Mouse (Mus musculus) neural tube, embryonic 13.5 days (tissue): Measurements from ENCODE around the gene Nos1ap. TPM values are rescaled to one million over a fixed set of nuclear protein-coding genes. Genes with fewer than 3 reads are reported as not detected.

Experiments
- ATAC-seq: fragments of 200-750 bp; cut with Nextera tagmentation; 2 replicates; pipeline ENCODE4 v1.8.0; 2017; ENCODE audit warnings: low read depth, mild to moderate bottlenecking, moderate TSS enrichment, moderate library complexity
- H3K27ac ChIP-seq: fragments of 300-500 bp; sonication (generic); replicated peaks from 2 replicates; pipeline ENCODE4 v1.5.1; 2015; ENCODE audit warnings: moderate library complexity, mild to moderate bottlenecking, inconsistent platforms
- H3K27me3 ChIP-seq: fragments of 300-500 bp; sonication (generic); 2 replicates; pipeline ENCODE4 v1.6.1; 2015; ENCODE audit warnings: mild to moderate bottlenecking, inconsistent platforms
- H3K36me3 ChIP-seq: fragments of 300-500 bp; sonication (generic); 2 replicates; pipeline ENCODE4 v1.6.1; 2015; ENCODE audit warnings: mild to moderate bottlenecking, inconsistent platforms
- H3K4me1 ChIP-seq: fragments of 300-500 bp; sonication (generic); replicated peaks from 2 replicates; pipeline ENCODE4 v1.6.1; 2015; ENCODE audit warnings: inconsistent platforms
- H3K4me2 ChIP-seq: fragments of 300-500 bp; sonication (generic); 2 replicates; pipeline ENCODE4 v1.6.1; 2015; ENCODE audit warnings: inconsistent platforms, mild to moderate bottlenecking, moderate library complexity
- H3K4me3 ChIP-seq: fragments of 300-500 bp; sonication (generic); 2 replicates; pipeline ENCODE4 v1.5.1; 2015; ENCODE audit warnings: mild to moderate bottlenecking, inconsistent platforms
- H3K9ac ChIP-seq: fragments of 300-500 bp; sonication (generic); 2 replicates; pipeline ENCODE4 v1.6.1; 2015; ENCODE audit warnings: moderate library complexity, mild to moderate bottlenecking, inconsistent platforms
- H3K9me3 ChIP-seq: fragments of 300-500 bp; sonication (generic); 2 replicates; pipeline ENCODE4 v1.6.1; 2016; ENCODE audit warnings: inconsistent platforms
- WGBS: fragments of 180-500 bp; shearing (Covaris S2); methylation state at CpG from one replicate; pipeline ENCODE4 v1.1.7; 2015; 5-methylcytosine and 5-hydroxymethylcytosine counted together
- polyA plus RNA-seq: library from polyadenylated mRNA; unstranded; fragments of >200 nt; fragmentation: Nextera tagmentation; extraction: Ambion mirVana; gene quantifications from 2 replicates; pipeline ENCODE4 v1.2.1, GENCODE M21; 2015

Nos1ap gene
- polyA plus RNA-seq, 1 experiment from 2014 or later = 17.6 TPM

GRCm38 (mm10) chr1:170440367-170440766, 149.3 kb downstream of the Nos1ap start:
- 90% methylated on average over 10 of the region's 10 CpGs for WGBS
- Histone ChIP-seq H3K36me3 (no peaks in the 10 kb centered on the region), H3K4me3 (no peak overlapping the region), H3K4me2 (no peak overlapping the region), H3K27ac (no peak overlapping the region), H3K9ac (no peak overlapping the region), H3K27me3 (peaks cover 6% of the 10 kb centered on the region; the same call in 1 of the 2 replicates), H3K9me3 (no peaks in the 10 kb centered on the region), H3K4me1 (peaks cover 14% of the 10 kb centered on the region; the same call in 1 of the 2 replicates)
- no peak for ATAC-seq

DNA sequence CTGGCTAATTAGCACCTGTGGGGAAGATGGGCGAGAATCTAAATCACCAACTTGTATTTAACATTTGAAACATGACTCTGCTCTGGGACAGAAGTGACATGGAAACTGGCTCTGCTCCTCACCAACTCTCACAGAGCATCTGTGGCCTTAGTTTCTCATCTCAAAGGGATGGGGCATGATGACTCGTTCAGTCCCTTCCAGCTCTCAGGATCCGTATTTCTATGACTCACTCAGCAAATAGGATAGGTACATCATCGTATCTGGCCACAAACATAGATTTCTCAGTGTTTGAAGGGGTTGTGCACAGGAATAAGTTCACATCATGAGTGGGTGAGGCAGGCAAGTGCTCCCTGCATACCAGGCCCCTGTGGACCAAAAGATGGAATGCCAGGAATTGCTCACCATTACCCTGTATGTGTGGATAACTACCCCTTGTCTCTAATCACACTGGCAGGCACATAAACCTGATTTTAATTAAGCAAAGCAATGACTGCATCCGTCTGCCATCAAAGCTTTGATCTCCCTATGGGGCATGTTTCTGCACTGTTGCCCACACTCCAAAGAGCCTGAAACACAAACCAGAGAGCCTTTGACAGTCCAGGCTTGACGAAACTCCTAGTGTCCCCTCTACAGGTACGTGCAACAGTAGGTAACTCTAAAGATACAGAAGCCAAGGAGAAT, 151.1 kb downstream of the Nos1ap start:
- H3K9ac ChIP-seq = no peak overlapping the region
- H3K27me3 ChIP-seq = no peaks in the 10 kb centered on the region
- WGBS = 67% methylated on average over 7 of the region's 7 CpGs
- H3K4me3 ChIP-seq = no peak overlapping the region
- no peaks in the 10 kb centered on the region for H3K9me3 ChIP-seq
- H3K27ac ChIP-seq = 0 out of 2 replicates have a peak overlapping the region, but pooled peaks have one; percentile 18
- ATAC-seq = peak; percentile 69; the same call in 1 of the 2 replicates
- no peaks in the 10 kb centered on the region for H3K36me3 ChIP-seq
- H3K4me2 ChIP-seq = no peak overlapping the region
- peaks cover 14% of the 10 kb centered on the region; the same call in 1 of the 2 replicates for H3K4me1 ChIP-seq

GRCm38 (mm10) chr1:170434146-170434545, 155.5 kb downstream of the Nos1ap start:
- Histone ChIP-seq H3K4me1 (peaks cover 22% of the 10 kb centered on the region), H3K9me3 (no peaks in the 10 kb centered on the region), H3K27ac (no peak overlapping the region), H3K9ac (no peak overlapping the region), H3K4me3 (no peak overlapping the region), H3K27me3 (no peaks in the 10 kb centered on the region), H3K36me3 (no peaks in the 10 kb centered on the region), H3K4me2 (no peak overlapping the region)
- ATAC-seq = no peak
- WGBS = 89% methylated on average over 4 of the region's 4 CpGs

DNA sequence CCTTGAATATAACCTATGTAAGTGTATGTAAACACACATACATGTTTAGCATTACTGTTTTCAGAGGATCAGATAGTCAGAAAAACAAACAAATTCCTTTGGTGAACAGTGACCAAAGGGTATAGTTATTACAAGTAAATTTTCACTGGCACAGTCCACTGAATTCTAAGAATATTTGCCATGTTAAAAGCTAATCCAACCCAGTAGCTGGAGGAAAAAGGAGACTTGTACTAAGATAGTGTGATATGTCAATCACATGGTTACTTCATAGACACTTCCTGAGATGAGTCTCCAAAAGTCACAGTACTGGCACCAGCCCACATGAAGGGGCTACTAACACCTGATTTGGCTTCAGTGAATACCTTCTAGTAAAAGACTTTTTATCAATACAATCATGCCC, 156.0 kb downstream of the Nos1ap start:
- H3K9me3 ChIP-seq = no peaks in the 10 kb centered on the region
- no peaks in the 10 kb centered on the region for H3K36me3 ChIP-seq
- H3K27ac ChIP-seq = no peak overlapping the region
- no peak for ATAC-seq
- no peak overlapping the region for H3K4me2 ChIP-seq
- no peak overlapping the region for H3K9ac ChIP-seq
- no peak overlapping the region for H3K4me3 ChIP-seq
- peaks cover 18% of the 10 kb centered on the region for H3K4me1 ChIP-seq
- H3K27me3 ChIP-seq = no peaks in the 10 kb centered on the region

DNA sequence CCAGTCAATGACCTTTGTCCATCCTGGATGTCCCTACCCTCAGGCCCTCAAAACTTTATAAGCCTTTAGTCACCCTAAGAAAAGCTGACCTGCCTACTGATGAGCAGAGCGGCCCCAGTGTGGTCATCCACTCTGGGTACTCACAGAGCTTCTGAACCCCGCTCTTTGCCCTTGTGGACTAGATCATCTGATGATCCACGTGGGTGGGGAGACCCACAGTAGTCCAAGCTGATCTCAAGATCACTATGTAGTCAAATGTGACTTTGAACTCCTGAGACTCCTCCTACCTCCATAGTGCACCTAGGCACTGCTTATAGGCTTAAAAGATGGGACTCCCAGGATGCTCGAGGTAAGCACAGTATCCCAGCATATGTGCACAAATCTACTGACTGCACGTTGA, 157.4 kb downstream of the Nos1ap start:
- Histone ChIP-seq H3K9me3 (no peaks in the 10 kb centered on the region), H3K27ac (no peak overlapping the region), H3K4me3 (no peak overlapping the region), H3K4me2 (no peak overlapping the region), H3K4me1 (peaks cover 9% of the 10 kb centered on the region), H3K9ac (no peak overlapping the region), H3K27me3 (no peaks in the 10 kb centered on the region), H3K36me3 (no peaks in the 10 kb centered on the region)
- 91% methylated on average over 5 of the region's 5 CpGs for WGBS
- ATAC-seq = no peak

DNA sequence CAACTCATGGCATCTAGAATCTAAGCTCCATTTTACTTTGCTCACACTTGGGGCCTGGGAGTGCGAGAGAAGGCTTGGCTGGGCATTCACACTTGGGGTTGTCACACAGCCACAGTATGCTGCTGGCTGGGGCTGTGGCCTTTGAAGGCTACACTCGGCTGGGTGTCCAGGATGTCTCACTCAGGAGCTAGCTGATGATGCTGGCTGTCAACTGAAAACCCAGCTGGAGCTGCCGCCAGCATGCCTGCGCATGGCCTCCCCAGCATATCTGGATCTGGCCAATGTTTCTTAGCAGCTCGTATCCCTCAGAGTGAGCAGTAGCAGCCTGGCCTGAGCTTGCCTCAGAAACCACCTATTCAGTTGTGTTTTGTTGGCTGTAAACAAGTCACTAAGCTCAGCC, 158.3 kb downstream of the Nos1ap start:
- no peak overlapping the region for H3K4me3 ChIP-seq
- H3K4me1 ChIP-seq = peaks cover 9% of the 10 kb centered on the region
- no peak overlapping the region for H3K27ac ChIP-seq
- no peaks in the 10 kb centered on the region for H3K9me3 ChIP-seq
- H3K4me2 ChIP-seq = no peak overlapping the region
- H3K36me3 ChIP-seq = no peaks in the 10 kb centered on the region
- H3K27me3 ChIP-seq = no peaks in the 10 kb centered on the region; the same call in 1 of the 2 replicates
- ATAC-seq = no peak
- WGBS = 79% methylated on average over 5 of the region's 5 CpGs
- no peak overlapping the region for H3K9ac ChIP-seq

GRCm38 (mm10) chr1:170430660-170431059, 159.0 kb downstream of the Nos1ap start:
- no peak for ATAC-seq
- no peaks in the 10 kb centered on the region for H3K36me3 ChIP-seq
- no peak overlapping the region for H3K9ac ChIP-seq
- no peak overlapping the region for H3K4me2 ChIP-seq
- H3K27ac ChIP-seq = no peak overlapping the region
- no peaks in the 10 kb centered on the region for H3K9me3 ChIP-seq
- H3K4me3 ChIP-seq = no peak overlapping the region
- H3K4me1 ChIP-seq = peaks cover 9% of the 10 kb centered on the region
- no peaks in the 10 kb centered on the region; the same call in 1 of the 2 replicates for H3K27me3 ChIP-seq
- WGBS = 91% methylated on average over 7 of the region's 7 CpGs

GRCm38 (mm10) chr1:170429656-170430055, 160.0 kb downstream of the Nos1ap start:
- Histone ChIP-seq H3K27me3 (no peaks in the 10 kb centered on the region; the same call in 1 of the 2 replicates), H3K4me2 (no peak overlapping the region), H3K9me3 (no peaks in the 10 kb centered on the region), H3K36me3 (no peaks in the 10 kb centered on the region), H3K4me1 (peaks cover 13% of the 10 kb centered on the region), H3K9ac (no peak overlapping the region), H3K27ac (no peak overlapping the region), H3K4me3 (no peak overlapping the region)
- ATAC-seq = no peak
- WGBS = 77% methylated on average over 6 of the region's 6 CpGs

DNA sequence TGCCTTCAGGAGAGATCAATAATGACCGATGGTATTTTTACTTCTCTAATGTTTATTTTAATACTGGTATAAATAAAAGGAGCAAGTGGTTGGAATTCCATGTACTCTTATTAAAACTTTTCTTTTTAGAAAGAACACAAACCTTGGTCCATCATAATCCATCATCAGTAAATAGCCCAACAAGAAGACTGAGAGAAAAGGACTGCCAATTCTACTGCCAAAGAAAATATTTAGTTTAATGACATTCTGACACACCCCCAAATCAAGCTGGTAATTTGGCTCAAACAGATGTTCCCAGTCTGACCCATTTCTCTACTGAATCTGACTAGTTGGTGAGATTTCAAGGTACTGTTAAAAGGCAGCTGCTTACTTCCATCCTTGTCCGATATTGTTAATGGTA, 161.5 kb downstream of the Nos1ap start:
- Histone ChIP-seq H3K9ac (no peak overlapping the region), H3K27ac (no peak overlapping the region), H3K4me1 (peaks cover 24% of the 10 kb centered on the region), H3K4me3 (no peak overlapping the region), H3K9me3 (no peaks in the 10 kb centered on the region), H3K4me2 (no peak overlapping the region), H3K27me3 (no peaks in the 10 kb centered on the region; the same call in 1 of the 2 replicates), H3K36me3 (no peaks in the 10 kb centered on the region)
- ATAC-seq = no peak
- WGBS = 88% methylated on average over 2 of the region's 2 CpGs

DNA sequence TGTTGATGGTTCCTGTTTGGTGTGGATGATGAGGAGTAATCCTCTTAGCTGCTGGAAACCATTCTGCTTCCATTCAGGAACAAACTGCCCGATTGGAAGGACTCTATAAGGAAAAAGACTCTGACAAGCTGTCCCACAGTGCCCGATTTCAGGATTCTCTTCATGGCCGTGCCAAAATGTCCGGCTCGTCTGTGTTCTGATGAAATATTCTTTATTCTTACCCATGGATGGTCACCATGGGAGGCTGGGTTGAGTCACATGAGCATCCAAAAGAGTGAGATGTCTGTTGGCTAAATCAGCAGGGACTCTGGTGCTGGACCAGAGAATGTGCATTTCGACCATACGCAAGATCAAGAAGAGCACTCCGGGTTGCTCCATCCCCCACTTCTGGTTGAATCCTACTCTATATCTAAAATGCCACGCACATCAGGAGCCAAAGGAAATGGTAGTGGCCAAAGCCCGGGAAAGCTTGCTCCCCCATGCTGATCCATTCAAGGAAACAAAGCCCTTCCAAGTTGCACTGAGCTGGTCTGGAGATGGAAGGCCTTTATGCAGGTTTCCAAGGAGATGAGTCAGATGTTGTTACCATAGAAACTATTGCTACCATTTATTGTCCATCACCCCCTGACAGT, 165.3 kb downstream of the Nos1ap start:
- Histone ChIP-seq H3K4me3 (no peak overlapping the region), H3K27ac (no peak overlapping the region), H3K9ac (no peak overlapping the region), H3K4me1 (peaks cover 15% of the 10 kb centered on the region), H3K9me3 (no peaks in the 10 kb centered on the region), H3K4me2 (no peak overlapping the region), H3K36me3 (no peaks in the 10 kb centered on the region), H3K27me3 (no peaks in the 10 kb centered on the region; the same call in 1 of the 2 replicates)
- WGBS = 25% methylated on average over 10 of the region's 10 CpGs
- ATAC-seq = peak; percentile 71

GRCm38 (mm10) chr1:170423048-170423447, 166.6 kb downstream of the Nos1ap start:
- Histone ChIP-seq H3K4me1 (peaks cover 18% of the 10 kb centered on the region), H3K9ac (no peak overlapping the region), H3K4me3 (no peak overlapping the region), H3K27me3 (no peaks in the 10 kb centered on the region; the same call in 1 of the 2 replicates), H3K36me3 (no peaks in the 10 kb centered on the region), H3K27ac (no peak overlapping the region), H3K9me3 (no peaks in the 10 kb centered on the region), H3K4me2 (no peak overlapping the region)
- WGBS = 76% methylated on average over 1 of the region's 1 CpGs
- ATAC-seq = no peak

DNA sequence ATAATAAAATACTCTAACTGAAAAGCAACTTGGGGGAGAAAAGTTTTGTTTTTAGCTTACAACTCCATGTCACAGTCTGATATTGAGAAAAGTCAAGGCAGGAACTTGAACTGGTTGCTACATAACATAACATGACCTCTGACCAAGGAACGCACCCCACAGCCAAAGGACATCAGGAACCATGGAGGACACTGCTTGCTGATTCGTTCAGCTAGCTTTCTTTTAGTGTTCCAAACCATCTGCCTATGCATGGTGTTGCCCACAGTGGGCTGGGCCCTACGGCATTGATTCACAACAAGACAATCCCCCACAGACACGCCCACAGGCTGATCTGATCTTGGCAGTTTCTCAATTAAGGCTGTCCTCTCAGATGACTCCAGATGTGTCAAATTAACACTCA, 167.5 kb downstream of the Nos1ap start:
- H3K4me2 ChIP-seq = no peak overlapping the region
- no peak overlapping the region for H3K9ac ChIP-seq
- H3K4me3 ChIP-seq = no peak overlapping the region
- H3K9me3 ChIP-seq = no peaks in the 10 kb centered on the region
- 87% methylated on average over 4 of the region's 4 CpGs for WGBS
- ATAC-seq = no peak
- H3K36me3 ChIP-seq = no peaks in the 10 kb centered on the region
- H3K27ac ChIP-seq = no peak overlapping the region
- no peaks in the 10 kb centered on the region; the same call in 1 of the 2 replicates for H3K27me3 ChIP-seq
- H3K4me1 ChIP-seq = peaks cover 18% of the 10 kb centered on the region
